Mouse (Mus musculus) frontal cortex, postnatal 14 days (tissue): ENCODE measurements around the gene Ift88.
"Not testable (repeated sequence)": the region's sequence is repeated elsewhere in the genome, so short reads cannot be mapped to it uniquely, and the experiment has no call there.

Source experiments
- DNase-seq, 2 experiments: peaks; one replicate each; pipeline ENCODE4 v3.0.0; 2022; ENCODE audit warnings: low spot score in 2 of 2

Gene Ift88

GRCm38 (mm10) chr14:57452516-57452915 is 28.7 kb downstream of the Ift88 start:
- no peak for DNase-seq

DNA sequence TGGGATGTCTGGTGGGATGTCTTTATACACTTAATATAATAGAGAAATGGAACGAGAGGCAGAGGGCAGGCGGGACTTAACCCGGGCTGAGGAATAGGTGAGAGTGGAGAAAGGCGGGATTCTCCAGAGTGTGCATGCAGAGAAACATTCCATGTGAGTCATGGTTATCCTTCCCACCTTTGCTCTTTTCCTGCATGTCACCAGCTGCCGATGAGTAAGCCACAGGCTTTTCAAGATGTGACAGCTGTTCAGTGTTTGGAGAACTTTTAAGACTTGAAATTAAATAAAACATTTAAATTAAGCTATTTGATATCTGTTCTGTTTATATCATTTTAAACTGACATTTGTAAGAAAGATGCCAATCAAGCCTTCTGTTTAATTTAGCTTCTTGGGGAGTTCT is 36.0 kb downstream of the Ift88 start:
- no peak for DNase-seq

- DNase-seq, result not testable (repeated sequence)
These were observed 36.5 kb downstream of the Ift88 start for GRCm38 (mm10) chr14:57460326-57460725.

GRCm38 (mm10) chr14:57462871-57463270 is 39.0 kb downstream of the Ift88 start:
- no peak for DNase-seq

DNA sequence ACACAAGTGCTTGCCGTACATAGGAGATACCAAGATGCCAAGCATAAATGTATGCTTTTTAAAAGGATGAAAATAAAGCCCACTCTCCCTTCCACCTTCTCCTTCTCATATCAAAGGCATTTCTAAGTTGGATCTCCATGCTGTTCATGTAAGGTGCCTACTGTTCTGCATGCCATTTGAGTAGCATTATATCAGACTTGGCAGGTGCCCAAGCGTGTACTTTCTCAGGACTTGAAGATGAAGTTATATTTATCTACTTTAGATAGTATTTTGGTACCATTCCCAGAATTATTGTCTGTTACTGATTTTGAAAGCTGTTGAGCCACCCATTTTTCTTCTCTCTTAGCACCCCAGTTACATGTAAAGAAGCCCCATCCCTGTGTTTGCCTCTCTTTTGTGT is 51.2 kb downstream of the Ift88 start:
- DNase-seq, result peak; percentile 39 to 47

- no peak for DNase-seq
These were observed 58.4 kb downstream of the Ift88 start for GRCm38 (mm10) chr14:57482262-57482661.

- no peak for DNase-seq
These were observed 60.3 kb downstream of the Ift88 start for GRCm38 (mm10) chr14:57484183-57484582.

DNA sequence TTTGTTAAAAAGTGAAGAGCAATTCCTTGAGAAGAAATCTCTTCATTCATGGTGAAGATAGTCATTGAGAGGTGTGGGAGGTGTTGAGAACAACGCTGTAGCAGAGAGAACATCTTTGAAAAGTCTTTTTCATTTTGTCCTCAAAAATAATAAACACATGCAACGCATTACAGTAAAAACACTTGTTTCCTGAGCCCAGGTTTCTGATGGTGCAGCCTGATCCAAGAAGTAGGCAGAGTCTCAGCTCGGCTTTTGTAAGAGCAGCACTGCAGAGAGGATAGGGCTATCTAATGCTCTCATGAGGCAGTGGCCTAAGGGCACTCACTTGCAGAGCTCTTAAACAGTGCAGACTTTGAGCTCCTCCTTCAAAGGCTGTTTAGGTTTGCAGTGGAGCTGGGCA is 65.8 kb downstream of the Ift88 start:
- DNase-seq, result no peak

- no peak for DNase-seq
These were observed 70.0 kb downstream of the Ift88 start for GRCm38 (mm10) chr14:57493840-57494239.

DNA sequence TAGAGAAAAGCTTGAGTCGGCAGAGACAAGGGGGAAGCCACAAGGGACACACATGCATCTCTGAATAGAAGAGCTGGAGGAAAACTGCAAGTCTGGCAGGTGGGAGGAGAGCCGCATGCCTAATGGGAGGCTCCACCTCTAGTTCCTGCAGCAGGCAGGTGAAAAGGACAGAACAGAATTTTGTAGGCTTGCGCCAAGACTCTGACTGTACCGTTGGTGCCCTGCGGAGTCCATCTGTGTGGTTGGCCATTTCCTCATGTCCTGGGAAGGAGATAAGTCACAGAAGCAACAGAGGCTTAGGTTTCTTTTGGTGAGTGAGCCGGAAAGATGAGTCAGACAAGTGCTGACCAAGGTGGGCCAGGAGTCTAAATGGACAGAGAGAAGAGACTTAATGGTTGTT is 79.9 kb downstream of the Ift88 start:
- no peak for DNase-seq

GRCm38 (mm10) chr14:57509554-57509953 is 85.7 kb downstream of the Ift88 start:
- DNase-seq, result peak in 1 of 2 experiments; percentile 45

- no peak for DNase-seq
These were observed 91.4 kb downstream of the Ift88 start for GRCm38 (mm10) chr14:57515156-57515762.

GRCm38 (mm10) chr14:57517001-57517400 is 93.1 kb downstream of the Ift88 start:
- DNase-seq, result no peak

- DNase-seq, result no peak
These were observed 99.9 kb downstream of the Ift88 start for GRCm38 (mm10) chr14:57523762-57524161.

- no peak for DNase-seq
These were observed 101.0 kb downstream of the Ift88 start, which contains the start of gene Il17d for GRCm38 (mm10) chr14:57524671-57525387. Gene Il17d, plus strand, starts transcription at chr14:57524777.

- peak; percentile 62 to 70 for DNase-seq
These were observed 101.7 kb downstream of the Ift88 start for GRCm38 (mm10) chr14:57525388-57526049.

- no peak for DNase-seq
These were observed 102.3 kb downstream of the Ift88 start for GRCm38 (mm10) chr14:57526050-57526623.

DNA sequence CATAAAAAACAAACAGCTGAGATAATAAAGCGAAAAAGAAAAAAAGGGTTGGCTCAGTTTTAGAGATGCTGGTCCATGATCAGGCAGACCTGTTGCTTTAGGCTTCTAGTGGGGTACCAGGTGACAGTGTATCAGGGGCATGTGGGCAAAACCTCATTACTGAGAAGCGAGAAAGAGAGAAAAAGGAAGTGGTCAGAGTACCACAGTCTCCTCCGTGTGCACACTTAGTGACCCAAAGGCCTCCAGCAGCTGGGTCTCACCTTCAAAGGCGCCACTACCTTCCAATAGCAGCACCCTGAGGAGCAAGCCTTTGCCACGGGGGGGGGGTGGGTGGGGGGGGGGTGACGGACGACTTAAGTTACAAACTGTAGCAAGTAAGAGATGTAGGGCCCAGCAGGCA is 103.3 kb downstream of the Ift88 start:
- no peak for DNase-seq

GRCm38 (mm10) chr14:57527598-57527997 is 103.7 kb downstream of the Ift88 start:
- no peak for DNase-seq

DNA sequence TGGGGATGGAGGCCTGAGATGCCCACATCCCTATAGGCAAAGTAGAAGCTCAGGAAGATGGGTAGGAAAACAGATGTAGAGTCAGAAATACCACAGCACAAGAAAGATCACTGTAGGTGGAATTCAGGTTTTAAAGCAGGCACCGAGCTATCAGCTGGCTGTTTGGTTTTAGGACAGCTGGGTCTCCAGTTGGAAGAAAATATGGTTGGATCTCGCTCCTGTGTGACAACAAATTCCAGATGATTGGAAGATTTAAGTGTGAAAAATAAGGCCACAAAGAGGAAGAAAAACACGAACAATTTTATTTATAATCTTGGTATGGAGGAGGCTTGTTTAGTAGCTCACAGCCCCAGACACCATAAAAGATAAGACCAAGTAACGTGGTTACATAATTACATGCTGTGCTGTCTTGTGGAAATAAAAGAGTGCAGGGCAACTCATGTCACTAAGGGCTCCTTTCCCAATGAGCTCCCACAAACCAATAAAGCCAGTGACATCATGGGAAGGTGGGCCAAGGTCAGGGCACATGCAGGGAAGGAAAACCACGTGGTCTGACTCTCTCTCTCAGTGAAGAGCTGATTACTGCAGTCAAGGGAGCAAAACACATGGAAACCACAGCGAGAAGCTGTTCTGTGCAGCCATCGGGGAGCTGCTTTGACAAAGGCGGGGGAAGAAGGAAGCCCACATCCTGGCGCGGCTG is 105.4 kb downstream of the Ift88 start:
- DNase-seq, result peak in 1 of 2 experiments; percentile 40

GRCm38 (mm10) chr14:57529786-57530515 is 106.1 kb downstream of the Ift88 start:
- DNase-seq, result no peak
